Mouse (Mus musculus) left cerebral cortex, adult 8-10 months (tissue): ENCODE measurements around the gene Arhgap15. TPM values are rescaled to one million over a fixed set of nuclear protein-coding genes. Genes with fewer than 3 reads are reported as not detected.

ENCODE experiments used
- DNase-seq, 2 experiments: peaks; one replicate each; pipeline ENCODE4 v3.0.0; 2022; ENCODE audit warnings: low spot score in 2 of 2
- total RNA-seq, 4 experiments: library from RNA; stranded (reverse); gene quantifications; 2 replicates each; pipeline ENCODE4 v1.2.4; 2022

The Arhgap15 gene
- total RNA-seq, 4 experiments from 2014 or later = 7.8 to 10.0 (median 8.8) TPM

GRCm38 (mm10) chr2:44024704-44025103, 276.1 kb downstream of the Arhgap15 start:
- no peak for DNase-seq

DNA sequence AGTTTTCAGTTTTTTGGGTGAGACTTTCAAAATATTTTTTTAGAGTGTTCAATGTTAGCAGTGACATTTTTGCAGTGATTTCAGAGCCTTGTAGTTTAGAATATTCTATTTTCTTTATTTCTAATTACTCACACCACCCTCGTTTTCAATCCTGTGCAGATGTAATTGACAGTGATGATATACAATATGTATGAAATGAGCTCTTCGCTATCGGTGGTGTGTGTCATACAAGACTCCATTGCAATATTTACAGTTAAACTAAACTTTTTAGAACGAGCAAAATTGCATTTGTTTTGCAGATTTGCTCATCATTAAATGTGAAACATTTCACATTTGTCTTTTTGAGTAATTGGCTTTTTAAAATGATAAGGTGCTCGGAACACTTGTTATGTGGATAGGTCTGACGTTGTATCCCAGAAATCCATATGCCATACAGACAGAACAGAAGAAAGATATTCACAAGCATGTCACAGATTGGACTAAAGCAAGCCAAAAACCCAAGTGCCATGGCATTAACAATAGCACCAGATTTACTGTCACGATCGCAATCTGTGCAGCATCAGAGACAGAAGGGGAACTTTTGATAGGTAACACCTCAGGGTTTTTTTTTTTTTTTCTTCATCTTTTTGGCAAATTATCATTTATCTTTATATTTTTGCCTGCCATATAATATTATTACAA, 280.6 kb downstream of the Arhgap15 start:
- peak in 1 of 2 experiments; percentile 33 for DNase-seq

GRCm38 (mm10) chr2:44029865-44030264, 281.2 kb downstream of the Arhgap15 start:
- DNase-seq = no peak

DNA sequence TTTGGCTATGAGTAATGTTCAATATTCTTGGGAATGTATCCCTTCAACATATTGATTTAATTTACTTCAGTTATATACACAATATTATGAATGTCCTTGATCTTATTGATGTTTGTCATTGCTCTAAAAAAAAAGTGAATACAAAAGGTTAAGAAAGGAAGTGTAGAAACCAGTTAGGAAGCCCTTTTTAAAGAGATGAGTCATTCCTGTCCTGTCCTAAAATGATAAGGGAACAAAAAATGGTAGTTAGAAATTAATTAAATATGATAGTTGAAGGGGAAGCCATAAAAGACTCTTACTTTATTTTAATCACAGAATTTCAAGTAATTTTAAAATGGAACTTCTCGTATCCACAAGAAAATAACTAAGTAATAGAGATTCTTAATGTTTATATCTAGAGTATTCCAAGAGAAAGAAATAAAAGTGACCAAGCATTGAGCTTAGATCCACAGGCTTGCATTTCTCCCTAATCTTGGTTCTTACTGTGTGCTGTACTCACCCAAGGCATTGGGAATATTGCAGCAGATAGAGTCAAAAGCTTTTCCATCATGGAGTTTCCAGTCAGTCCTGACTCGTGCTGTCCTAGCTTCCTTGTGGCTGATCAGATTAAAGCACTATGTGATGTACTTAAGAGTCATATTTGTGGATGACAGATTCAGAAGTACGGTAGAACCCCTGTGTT, 291.0 kb downstream of the Arhgap15 start:
- no peak for DNase-seq

- DNase-seq = no peak
Measured at GRCm38 (mm10) chr2:44044088-44044487, 295.5 kb downstream of the Arhgap15 start.

DNA sequence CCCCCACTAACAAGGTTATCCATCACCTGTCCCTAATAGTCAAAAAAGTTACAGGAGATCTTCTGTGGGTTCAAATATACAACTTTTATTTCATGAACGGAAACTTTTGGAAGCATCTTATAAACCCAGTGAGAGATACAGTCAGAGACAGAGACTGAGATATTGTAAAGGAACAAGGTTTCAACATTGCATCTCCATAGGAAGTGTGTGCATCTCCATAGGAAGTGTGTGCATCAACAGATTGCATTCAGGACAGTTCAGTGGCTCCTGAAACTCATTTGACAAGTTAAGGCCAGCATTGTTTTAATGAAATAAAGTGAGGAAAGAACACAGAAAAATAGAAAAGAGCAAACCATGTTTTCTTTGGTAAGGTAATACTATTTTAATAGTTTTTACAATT, 296.0 kb downstream of the Arhgap15 start:
- no peak for DNase-seq

- DNase-seq = no peak
Measured at GRCm38 (mm10) chr2:44045231-44045630, 296.6 kb downstream of the Arhgap15 start.

- no peak for DNase-seq
Measured at GRCm38 (mm10) chr2:44060306-44060705, 311.7 kb downstream of the Arhgap15 start.

GRCm38 (mm10) chr2:44060716-44061115, 312.1 kb downstream of the Arhgap15 start:
- no peak for DNase-seq

DNA sequence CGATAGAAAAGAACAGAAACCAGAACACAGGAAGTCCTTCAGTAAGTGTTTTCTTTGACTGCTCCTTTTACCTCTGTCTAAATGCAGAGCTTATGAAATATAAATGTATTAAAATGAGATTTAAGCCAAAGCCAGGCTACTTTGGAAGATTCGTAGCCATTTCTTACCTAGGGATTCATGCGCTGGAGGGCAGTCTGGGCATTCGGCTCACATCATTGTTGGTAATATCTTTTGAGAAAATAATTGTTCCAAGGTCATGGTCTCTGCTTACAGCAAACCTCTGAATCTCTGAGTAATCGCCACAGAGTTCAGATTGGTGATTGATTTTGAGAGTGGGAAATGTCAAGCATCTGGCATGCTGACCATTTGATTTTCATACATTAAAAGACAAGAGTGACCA, 316.4 kb downstream of the Arhgap15 start:
- DNase-seq = no peak

DNA sequence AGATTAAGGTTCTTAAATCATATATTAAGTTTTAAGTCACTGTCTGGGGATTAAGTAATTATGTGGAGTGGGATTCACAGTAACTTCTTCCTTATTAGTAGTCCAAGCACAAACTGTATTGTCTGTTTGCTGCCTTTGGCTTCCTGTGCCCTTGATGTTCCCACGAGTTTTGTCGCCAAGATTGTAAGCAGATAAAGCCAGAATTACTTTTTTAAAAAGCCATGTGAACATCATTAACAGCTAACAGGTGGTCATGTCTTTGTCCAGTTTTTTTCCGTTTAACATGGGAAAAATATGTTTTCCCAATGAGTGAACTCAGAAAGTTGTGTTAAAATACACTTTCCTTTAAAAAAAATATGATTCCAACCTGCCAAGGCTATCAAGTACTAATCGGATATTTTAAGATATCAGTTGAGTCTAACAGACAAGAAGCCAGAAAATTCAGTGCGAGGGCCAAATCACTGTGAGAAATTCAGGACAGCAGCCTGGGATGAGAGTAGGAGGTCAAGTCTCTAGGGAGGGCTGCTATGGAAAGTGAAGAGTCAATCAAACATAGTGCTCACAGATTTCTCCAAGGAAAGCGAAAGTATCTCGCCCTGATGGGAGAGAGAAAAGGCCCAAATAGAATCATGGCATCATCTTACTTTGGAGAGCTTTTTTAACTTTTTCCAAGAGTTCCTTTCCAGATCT, 319.7 kb downstream of the Arhgap15 start:
- no peak for DNase-seq

DNA sequence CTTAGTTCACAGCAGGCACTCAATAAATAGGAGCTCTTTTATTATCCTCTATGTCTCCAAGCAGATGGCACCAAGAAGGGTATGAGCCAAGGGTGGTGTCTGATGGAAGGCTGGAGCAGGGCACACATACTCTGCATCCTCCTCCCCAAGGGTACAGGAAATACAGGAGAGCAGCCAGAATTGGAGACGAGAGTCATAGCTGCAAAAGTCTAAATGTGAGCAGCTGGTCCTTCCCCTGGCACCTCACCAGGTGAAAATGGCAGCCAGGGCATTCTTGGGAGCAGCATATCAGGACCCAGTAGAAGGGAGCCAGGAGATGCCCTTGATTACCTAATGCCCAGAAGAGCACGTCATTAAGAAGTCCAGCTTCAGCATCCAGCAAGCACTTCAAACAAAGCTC, 320.3 kb downstream of the Arhgap15 start:
- DNase-seq = no peak

DNA sequence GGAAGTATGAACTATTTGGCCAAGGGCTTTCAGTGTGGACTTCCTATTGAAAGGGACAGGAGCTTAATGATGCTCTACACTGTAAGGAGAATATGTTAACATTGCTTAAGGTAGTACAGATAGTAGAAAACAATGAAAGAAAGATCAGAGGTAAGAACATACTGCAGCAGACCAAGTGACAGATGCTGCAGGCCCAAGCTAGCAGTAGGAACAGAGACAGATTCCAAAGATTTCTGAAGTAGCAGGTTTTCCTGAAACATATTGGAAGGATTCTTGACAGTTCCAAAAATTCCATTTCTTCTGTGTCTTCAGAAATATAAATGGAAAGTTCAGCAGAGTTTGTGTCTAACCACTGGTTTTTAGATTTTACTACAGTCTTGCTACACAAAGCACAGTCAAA, 327.9 kb downstream of the Arhgap15 start:
- DNase-seq = no peak

GRCm38 (mm10) chr2:44080530-44080929, 331.9 kb downstream of the Arhgap15 start:
- DNase-seq = no peak

DNA sequence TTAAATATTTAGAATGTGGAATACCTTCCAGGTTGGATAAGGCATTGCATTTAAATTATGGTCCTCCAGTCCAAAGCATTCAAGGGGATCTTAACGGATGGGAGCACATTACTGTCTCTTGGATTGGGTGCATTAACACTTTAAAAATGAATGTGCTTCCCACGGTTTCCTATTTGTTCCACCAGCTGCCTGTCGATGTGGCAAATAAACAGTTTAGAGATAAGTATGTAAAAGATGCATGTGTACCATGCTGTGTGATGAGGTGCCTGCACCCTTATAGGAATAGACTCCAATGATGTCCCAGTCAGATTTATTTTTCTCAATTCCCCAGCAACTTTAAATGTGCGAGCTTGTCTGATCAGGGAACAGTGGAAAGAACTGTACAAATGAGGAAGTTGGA, 332.6 kb downstream of the Arhgap15 start:
- no peak for DNase-seq

- no peak for DNase-seq
Measured at GRCm38 (mm10) chr2:44084471-44084870, 335.8 kb downstream of the Arhgap15 start.

GRCm38 (mm10) chr2:44086403-44087056, 337.9 kb downstream of the Arhgap15 start:
- DNase-seq = no peak

DNA sequence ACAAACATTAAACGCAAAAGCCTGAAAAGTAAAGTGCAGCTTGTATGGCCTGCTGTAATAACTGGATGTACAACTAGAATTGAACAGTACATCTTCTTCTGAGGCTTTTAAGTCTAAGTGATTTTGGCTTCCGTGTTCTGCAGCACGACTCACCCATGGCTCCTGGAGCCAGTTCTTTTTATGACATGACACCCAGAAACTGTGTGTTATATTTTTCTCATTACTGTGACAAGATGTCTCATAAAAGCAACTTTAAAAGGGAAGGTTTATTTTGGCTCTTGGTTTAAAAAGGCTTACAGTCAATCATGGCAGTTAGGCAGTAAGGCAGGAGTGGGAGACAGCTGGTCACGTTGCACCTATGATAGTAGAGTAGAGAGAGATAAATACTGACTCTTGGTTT, 349.9 kb downstream of the Arhgap15 start:
- no peak for DNase-seq

DNA sequence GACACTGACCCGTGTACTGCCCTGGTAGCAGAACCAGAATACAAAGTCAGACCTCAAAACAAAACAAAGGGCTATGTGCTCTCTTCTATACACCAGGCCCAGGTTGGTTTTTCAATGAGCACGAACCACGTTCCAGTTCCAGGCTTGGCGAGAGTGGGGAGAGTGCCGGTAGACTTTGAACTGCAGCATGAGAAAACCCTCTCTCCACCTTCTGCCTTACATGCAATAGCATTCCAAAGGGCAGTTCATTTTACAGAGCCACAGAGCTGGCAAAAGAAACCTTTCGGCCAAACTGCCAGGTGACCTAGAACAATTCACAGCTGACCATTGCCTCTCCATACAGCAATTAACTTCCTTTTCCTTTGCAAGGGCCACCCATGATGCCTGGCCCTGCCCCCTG, 353.7 kb downstream of the Arhgap15 start:
- no peak for DNase-seq

GRCm38 (mm10) chr2:44103321-44103720, 354.7 kb downstream of the Arhgap15 start:
- no peak for DNase-seq

DNA sequence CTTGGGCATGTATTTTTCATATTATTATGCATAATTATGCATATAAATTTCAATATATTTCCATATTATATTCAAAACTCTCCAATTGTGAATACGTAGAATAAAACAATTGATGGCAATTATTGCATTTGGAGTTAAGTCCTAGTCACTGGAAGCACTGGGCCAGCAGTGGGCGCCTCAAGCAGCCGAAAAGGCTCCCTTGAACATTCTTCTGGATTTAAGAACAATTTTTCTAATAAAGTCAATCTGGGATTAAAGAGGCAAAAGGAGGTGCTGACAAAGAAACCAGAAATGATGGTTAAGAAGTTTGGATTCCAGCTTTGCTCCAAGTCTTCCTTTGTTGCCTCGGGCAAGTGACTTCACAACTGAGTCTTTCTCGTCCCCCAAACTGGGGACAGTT, 355.1 kb downstream of the Arhgap15 start:
- no peak for DNase-seq
